Mouse (Mus musculus) forebrain, embryonic 10.5 days (tissue): ENCODE data around the gene Mrpl53. TPM values are rescaled to one million over a fixed set of nuclear protein-coding genes. Genes with fewer than 3 reads are reported as not detected.

Source experiments
- DNase-seq: peaks from one replicate; pipeline ENCODE4 v3.0.0-alpha.2; 2017; ENCODE audit warnings: low spot score; ENCODE audit errors: extremely low spot score
- H3K27ac ChIP-seq: fragments of 300-500 bp; sonication (generic); 2 replicates; pipeline ENCODE4 v1.5.1; 2016; ENCODE audit warnings: mild to moderate bottlenecking
- H3K27me3 ChIP-seq: fragments of 300-500 bp; sonication (generic); 2 replicates; pipeline ENCODE4 v1.6.1; 2016; ENCODE audit warnings: mild to moderate bottlenecking; ENCODE audit not compliant: poor library complexity, severe bottlenecking
- H3K36me3 ChIP-seq: fragments of 300-500 bp; sonication (generic); replicated peaks from 2 replicates; pipeline ENCODE4 v1.6.1; 2016; ENCODE audit warnings: mild to moderate bottlenecking, moderate library complexity
- H3K4me1 ChIP-seq: fragments of 300-500 bp; sonication (generic); 2 replicates; pipeline ENCODE4 v1.6.1; 2016
- H3K4me3 ChIP-seq: fragments of 300-500 bp; sonication (generic); 2 replicates; pipeline ENCODE4 v1.5.1; 2016; ENCODE audit warnings: mild to moderate bottlenecking, moderate library complexity
- H3K9me3 ChIP-seq: fragments of 300-500 bp; sonication (generic); 2 replicates; pipeline ENCODE4 v1.6.1; 2016; ENCODE audit warnings: mild to moderate bottlenecking, moderate library complexity
- WGBS: fragments of 180-500 bp; shearing (Covaris S2); methylation state at CpG from one replicate; pipeline ENCODE4 v1.1.7; 2016; 5-methylcytosine and 5-hydroxymethylcytosine counted together
- polyA plus RNA-seq: library from polyadenylated mRNA; unstranded; fragments of >200 nt; fragmentation: Nextera tagmentation; extraction: Ambion mirVana; gene quantifications from 2 replicates; pipeline ENCODE4 v1.2.1, GENCODE M21; 2016

The Mrpl53 gene
- polyA plus RNA-seq, 1 experiment from 2014 or later, result 135 TPM

DNA sequence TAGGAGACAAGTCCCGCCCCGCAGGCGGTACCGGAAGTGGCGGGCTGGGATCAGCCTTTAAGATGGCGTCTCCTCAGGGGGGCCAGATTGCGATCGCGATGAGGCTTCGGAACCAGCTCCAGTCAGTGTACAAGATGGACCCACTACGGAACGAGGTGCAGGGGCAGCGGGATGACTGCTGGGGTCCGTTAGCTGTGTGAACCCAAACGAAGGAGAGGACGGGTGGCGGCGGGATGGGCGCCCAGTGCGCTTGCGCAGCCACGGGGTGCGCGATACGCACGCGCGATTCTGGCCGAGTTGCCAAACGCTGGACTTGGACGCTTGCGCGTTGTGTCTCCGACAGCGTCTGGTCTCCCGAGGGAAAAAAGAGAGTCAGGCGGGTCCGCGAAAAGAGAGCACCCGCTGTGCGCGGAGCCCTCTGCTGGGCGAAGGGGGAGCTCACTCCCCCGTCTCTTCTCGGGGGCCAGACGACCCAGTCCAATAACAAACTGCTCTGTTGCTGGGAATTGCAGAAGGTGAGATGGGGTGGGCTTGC, 30.4 kb upstream of the Mrpl53 start:
- peaks cover 69% of the 10 kb centered on the region for H3K27me3 ChIP-seq
- H3K36me3 ChIP-seq, result peaks cover 29% of the 10 kb centered on the region
- H3K4me3 ChIP-seq, result peak overlapping the region; percentile 86
- peak; percentile 98 for DNase-seq
- under 1% methylated on average over 46 of the region's 46 CpGs for WGBS
- no peaks in the 10 kb centered on the region for H3K9me3 ChIP-seq
- H3K27ac ChIP-seq, result peak overlapping the region; percentile 96
- peaks cover 28% of the 10 kb centered on the region for H3K4me1 ChIP-seq

DNA sequence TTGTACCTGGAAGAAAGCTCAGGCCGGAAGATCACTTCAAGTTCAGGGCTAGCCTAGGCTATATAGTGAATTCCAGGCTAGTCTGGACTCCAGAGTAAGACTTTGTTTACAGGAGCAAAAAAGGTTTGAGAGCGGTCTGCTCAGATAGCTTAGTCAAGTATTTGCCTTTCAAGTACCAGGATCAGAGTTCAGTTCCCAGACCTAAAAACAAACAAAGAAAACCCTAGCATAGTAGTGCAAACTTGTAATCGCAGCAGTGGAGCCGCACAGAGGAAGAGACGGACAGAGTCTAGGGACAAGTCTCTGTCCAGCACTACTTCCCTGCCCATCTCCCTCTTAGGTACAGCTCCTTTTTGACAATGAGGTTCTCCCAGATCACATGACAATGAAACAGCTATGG, 28.6 kb upstream of the Mrpl53 start:
- peaks cover 41% of the 10 kb centered on the region for H3K4me1 ChIP-seq
- no peak overlapping the region for H3K4me3 ChIP-seq
- WGBS, result 97% methylated on average over 5 of the region's 5 CpGs
- no peaks in the 10 kb centered on the region for H3K9me3 ChIP-seq
- peaks cover 29% of the 10 kb centered on the region for H3K36me3 ChIP-seq
- H3K27me3 ChIP-seq, result peaks cover 69% of the 10 kb centered on the region
- no peak overlapping the region for H3K27ac ChIP-seq
- DNase-seq, result no peak

DNA sequence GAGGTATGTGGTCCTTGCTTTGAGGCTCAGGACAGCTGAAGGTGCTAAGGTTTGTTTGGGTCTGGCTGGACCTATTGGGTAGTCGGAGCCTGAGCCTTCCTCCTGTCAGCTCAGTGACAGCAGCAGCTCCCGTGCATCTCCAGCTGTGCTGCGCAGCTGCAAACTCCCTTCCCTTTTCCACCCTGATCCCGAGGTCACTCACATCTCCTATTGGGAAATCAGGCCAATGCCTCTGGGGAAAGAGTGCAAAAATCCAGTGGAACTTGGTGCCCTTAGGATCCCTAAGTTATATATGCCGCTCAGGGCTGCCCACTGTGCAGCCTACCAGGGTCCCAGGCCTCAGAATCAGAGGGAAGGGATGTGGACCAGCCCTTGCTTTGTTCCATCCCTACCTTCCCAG, 25.3 kb upstream of the Mrpl53 start:
- H3K27ac ChIP-seq, result no peak overlapping the region
- H3K4me1 ChIP-seq, result peaks cover 57% of the 10 kb centered on the region
- peaks cover 29% of the 10 kb centered on the region for H3K36me3 ChIP-seq
- 10% methylated on average over 5 of the region's 5 CpGs for WGBS
- no peaks in the 10 kb centered on the region for H3K9me3 ChIP-seq
- H3K4me3 ChIP-seq, result no peak overlapping the region
- DNase-seq, result no peak
- H3K27me3 ChIP-seq, result peaks cover 77% of the 10 kb centered on the region

DNA sequence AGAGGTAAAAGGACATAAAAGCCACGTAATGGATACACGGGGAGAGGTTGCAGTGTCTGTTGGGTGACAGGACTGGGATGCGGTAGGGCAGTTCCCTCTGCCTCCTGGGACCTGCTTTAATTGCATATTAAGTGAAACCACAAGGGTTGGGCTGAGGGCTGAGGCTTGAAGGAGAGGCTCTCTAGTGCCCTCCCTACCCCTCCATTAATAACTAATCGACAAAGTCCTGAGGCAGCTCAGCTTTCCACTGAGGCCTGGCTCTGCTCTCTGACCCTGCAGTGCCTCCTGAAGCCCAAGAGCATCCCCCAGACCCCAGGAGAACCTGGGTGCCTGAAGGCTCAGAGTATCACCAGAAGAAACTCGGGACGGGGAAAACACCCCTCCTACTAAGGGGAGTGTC, 24.4 kb upstream of the Mrpl53 start:
- no peak for DNase-seq
- H3K4me3 ChIP-seq, result no peak overlapping the region
- H3K4me1 ChIP-seq, result peaks cover 48% of the 10 kb centered on the region
- no peak overlapping the region for H3K27ac ChIP-seq
- WGBS, result 2% methylated on average over 6 of the region's 6 CpGs
- H3K27me3 ChIP-seq, result peaks cover 86% of the 10 kb centered on the region
- H3K36me3 ChIP-seq, result peaks cover 29% of the 10 kb centered on the region
- no peaks in the 10 kb centered on the region for H3K9me3 ChIP-seq

DNA sequence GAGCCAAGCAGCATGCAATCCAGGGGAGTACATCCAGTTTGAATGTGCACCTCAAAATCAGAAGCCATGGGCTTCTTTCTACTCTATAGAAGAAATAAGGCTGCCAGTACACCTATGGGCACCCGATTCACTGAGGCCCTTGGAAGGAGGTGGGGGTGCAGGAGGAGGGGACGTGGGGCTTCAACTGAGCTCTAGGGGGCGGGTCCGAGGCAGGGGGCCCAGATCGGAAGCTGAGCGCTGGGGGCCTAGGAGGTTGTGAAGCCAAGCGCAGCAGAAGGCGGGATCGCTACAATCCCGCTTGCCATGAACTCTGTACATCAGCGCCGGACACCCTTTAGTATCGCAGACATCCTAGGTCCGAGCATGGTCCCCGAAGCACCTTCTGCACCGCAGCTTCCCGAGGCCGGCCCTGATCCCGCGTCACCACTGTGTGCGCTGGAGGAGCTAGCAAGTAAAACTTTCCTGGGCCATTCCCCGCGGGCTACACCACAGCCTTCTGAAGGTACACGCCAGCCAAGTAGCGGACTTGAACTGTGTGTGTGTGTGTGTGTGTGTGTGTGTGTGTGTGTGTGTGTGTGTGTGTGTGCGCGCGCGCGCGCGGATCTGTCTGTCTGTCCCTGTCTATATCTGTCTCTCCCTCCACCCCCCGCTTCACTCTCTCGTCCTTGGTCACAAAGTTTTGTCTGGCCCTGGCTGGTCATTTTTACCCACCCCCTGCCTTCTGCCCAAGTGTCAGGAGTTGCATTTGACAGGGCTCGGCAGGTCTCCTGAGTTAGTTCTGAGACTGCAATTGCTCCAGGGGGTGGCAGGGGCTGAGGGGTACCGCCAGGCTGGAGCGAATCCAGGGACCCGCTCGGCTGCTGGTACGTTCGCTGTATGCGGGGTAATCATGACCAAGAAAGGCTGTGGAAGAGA, 22.5 kb upstream of the Mrpl53 start, which contains the start of gene Lbx2:
Lbx2 (plus strand) TSS at position 247 of the 915 bp plus-strand sequence.
- Histone ChIP-seq H3K27me3 (peaks cover 96% of the 10 kb centered on the region), H3K36me3 (peaks cover 12% of the 10 kb centered on the region), H3K4me3 (peak within 1 kb of the TSS; percentile 43), H3K4me1 (peaks cover 43% of the 10 kb centered on the region), H3K9me3 (no peaks in the 10 kb centered on the region), H3K27ac (no peak within 1 kb of the TSS)
- DNase-seq, result no peak
- 3% methylated on average over 42 of the region's 42 CpGs for WGBS

DNA sequence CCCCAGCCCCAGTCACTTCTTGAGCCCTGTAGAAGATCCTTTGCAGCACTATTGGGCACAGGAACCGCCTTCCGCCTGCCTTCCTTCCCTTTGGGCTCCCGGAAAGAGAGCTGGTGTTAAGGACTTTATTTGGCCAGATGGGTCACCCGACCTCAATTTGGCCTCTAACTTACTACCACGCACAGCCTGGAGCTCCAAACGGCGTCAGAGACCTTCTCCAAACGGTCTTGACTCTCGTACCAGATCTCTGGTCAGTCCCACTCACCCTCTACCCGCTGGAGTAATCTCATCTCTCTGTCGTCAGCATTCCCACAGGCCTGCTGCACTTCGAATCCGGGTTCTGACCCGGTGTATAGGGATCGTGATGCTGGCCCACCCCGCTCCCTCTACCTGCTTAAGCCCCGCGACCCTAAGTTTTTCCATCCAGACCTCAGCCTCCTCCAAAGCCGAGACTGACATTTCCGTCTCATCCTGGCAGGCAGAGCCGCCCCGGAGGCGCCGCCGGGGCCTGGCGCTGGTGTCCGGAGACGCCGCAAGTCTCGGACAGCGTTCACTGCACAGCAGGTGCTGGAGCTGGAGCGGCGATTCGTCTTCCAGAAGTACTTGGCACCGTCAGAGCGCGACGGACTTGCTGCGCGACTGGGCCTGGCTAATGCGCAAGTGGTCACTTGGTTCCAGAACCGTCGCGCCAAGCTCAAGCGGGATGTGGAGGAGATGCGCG, 21.5 kb upstream of the Mrpl53 start:
- Histone ChIP-seq H3K27ac (no peak overlapping the region), H3K27me3 (peaks cover 96% of the 10 kb centered on the region), H3K4me1 (peaks cover 43% of the 10 kb centered on the region), H3K4me3 (peak overlapping the region; percentile 43), H3K36me3 (peaks cover 2% of the 10 kb centered on the region), H3K9me3 (no peaks in the 10 kb centered on the region)
- peak; percentile 30 for DNase-seq
- WGBS, result under 1% methylated on average over 47 of the region's 47 CpGs

DNA sequence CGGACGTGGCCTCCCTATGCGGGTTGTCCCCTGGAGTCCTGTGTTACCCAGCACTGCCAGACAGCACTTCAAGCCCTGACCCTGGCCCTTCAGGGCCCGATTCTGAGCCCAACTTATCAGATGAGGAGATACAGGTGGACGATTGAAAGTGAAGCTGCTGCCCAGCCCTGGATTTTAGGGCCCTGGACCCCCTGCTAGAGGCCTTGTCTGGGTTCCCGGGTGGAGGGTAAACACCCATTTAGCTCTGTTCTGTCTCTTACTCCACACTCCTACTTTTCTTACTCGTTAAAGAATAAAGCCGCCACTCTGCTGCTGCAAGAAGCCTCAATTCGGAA, 20.9 kb upstream of the Mrpl53 start:
- no peaks in the 10 kb centered on the region for H3K9me3 ChIP-seq
- peaks cover 43% of the 10 kb centered on the region for H3K4me1 ChIP-seq
- H3K4me3 ChIP-seq, result peak overlapping the region; percentile 43
- H3K36me3 ChIP-seq, result no peaks in the 10 kb centered on the region
- WGBS, result 3% methylated on average over 9 of the region's 9 CpGs
- H3K27ac ChIP-seq, result no peak overlapping the region
- peaks cover 96% of the 10 kb centered on the region for H3K27me3 ChIP-seq
- DNase-seq, result no peak

DNA sequence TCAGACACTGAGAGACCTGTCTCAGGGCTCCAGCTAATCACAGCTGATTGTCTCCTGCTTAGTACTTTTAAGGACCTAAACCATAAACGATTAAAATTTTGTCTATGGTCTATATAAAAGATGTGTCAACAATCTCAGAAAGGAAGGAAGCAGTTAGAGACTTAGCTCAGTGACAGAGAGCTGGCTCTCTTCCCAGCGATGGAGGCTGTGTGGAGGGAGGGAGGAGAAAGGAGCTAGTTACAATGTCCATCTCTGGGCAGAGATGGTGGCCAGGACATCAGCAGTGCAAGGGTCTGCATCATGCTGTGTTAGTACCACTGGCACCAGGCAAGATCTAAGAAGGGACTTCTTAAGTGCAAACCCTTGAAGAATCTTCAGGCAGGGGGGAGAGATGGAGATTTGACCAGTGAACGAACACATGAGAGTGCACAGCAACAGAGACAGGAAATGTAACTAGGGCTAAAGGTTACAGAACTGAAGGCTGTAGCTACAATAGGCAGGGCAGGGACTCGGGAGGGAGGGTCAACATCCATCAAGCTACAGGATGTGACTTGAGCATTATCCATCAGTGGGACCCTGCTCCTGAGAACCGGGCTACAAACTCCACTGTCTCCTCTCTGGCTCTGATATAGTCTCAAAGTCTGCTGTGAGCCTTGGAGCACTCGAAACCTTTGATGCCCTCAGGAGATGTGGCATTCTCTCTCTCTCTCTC, 16.3 kb upstream of the Mrpl53 start:
- H3K27ac ChIP-seq, result no peak overlapping the region
- DNase-seq, result no peak
- H3K9me3 ChIP-seq, result no peaks in the 10 kb centered on the region
- 52% methylated on average over 6 of the region's 6 CpGs for WGBS
- H3K4me1 ChIP-seq, result peaks cover 10% of the 10 kb centered on the region
- no peak overlapping the region for H3K4me3 ChIP-seq
- H3K36me3 ChIP-seq, result no peaks in the 10 kb centered on the region
- peaks cover 68% of the 10 kb centered on the region for H3K27me3 ChIP-seq

DNA sequence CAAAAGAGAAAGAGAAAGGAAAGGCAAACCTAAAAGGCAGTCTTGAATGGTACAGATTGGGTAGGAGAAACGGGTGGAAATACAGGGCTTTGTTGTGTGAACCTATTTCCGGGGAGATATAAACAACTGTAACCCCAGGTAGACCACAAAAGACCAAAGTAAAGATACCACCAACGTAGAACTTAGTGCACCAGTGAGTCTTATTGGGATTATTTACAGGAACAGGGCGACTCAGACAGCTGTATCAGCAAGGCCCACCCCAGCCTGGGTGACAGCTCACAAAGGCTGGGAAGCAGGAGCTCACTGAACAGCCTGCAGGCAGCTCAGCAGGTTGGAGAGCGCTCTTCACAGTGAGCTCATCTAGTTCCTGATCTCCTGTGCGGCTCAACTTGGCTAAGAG, 12.9 kb upstream of the Mrpl53 start:
- no peak for DNase-seq
- H3K27ac ChIP-seq, result no peak overlapping the region
- 48% methylated on average over 6 of the region's 6 CpGs for WGBS
- H3K36me3 ChIP-seq, result no peaks in the 10 kb centered on the region
- H3K27me3 ChIP-seq, result peaks cover 49% of the 10 kb centered on the region
- no peak overlapping the region for H3K4me3 ChIP-seq
- no peaks in the 10 kb centered on the region for H3K9me3 ChIP-seq
- peaks cover 3% of the 10 kb centered on the region; the same call in 1 of the 2 replicates for H3K4me1 ChIP-seq

DNA sequence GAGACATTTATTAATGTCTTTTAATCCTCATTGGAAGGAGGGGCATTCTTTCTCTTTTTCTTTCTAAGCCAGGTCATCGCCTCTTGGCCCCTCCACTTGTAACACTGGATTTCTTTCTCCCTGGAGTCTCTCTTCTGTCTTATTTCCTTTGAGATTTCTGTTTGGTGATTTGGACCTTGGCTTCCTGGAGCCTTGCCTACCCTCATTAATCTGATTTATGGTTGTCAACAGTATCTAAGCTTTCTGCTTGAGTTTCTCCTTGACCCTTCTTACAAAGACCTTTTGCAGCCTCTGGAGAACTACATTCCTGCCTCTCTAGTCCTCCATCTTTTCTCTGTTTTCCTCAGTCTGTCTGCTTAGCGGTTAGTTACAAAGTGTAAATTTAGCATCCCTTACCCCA, 10.4 kb upstream of the Mrpl53 start:
- 76% methylated on average over 2 of the region's 2 CpGs for WGBS

DNA sequence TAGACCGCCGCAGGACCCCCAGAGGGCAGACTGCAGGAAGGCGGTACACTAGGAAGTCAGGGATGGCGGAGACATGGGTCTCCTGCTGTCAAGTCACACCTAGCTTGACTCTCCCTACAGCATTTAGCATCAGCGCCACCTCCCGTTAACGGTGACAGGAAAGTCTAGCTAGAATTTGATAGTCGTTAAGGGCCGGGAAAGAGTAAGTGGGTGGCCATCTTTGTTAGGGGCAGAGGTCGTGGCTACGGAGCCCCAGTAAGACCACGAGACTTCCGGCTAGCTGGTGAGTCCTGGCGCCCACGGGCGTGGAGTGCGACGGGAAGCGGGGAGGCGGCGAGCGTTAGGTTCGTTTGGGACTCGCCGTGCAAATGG, 7.5 kb upstream of the Mrpl53 start, which contains the start of the genes Ccdc142 and Gm42688:
Ccdc142 (plus strand) TSS at position 286 of the 372 bp plus-strand sequence.
Gm42688 (plus strand) TSS at position 302 of the 372 bp plus-strand sequence.
- under 1% methylated on average over 25 of the region's 25 CpGs for WGBS
- peaks cover 31% of the 10 kb centered on the region for H3K27me3 ChIP-seq
- DNase-seq, result no peak

More for the DNA sequence above, 10.4 kb upstream of the Mrpl53 start:
- Histone ChIP-seq H3K4me3 (no peak overlapping the region), H3K27me3 (peaks cover 42% of the 10 kb centered on the region), H3K9me3 (no peaks in the 10 kb centered on the region), H3K27ac (no peak overlapping the region), H3K36me3 (no peaks in the 10 kb centered on the region), H3K4me1 (peaks cover 26% of the 10 kb centered on the region)
- no peak for DNase-seq

More for the DNA sequence above, 7.5 kb upstream of the Mrpl53 start, which contains the start of the genes Ccdc142 and Gm42688:
- H3K4me3 ChIP-seq, result peak within 1 kb of the TSS; percentile 84
- H3K4me1 ChIP-seq, result peaks cover 27% of the 10 kb centered on the region
- no peaks in the 10 kb centered on the region for H3K9me3 ChIP-seq
- H3K36me3 ChIP-seq, result peaks cover 4% of the 10 kb centered on the region; the same call in 1 of the 2 replicates
- peak within 1 kb of the TSS; percentile 89 for H3K27ac ChIP-seq
